Mouse (Mus musculus) liver, embryonic 11.5 days (tissue): ENCODE measurements around the gene Tmem221. TPM values are rescaled to one million over a fixed set of nuclear protein-coding genes. Genes with fewer than 3 reads are reported as not detected.

Experiments
- ATAC-seq: fragments of 200-750 bp; cut with Nextera tagmentation; replicated peaks from 2 replicates; pipeline ENCODE4 v1.8.0; 2017; ENCODE audit warnings: moderate number of reproducible peaks, mild to moderate bottlenecking, moderate TSS enrichment, moderate library complexity; ENCODE audit not compliant: low FRiP score
- DNase-seq: peaks from one replicate; pipeline ENCODE4 v3.0.0-alpha.2; 2017; ENCODE audit warnings: low spot score
- H3K27ac ChIP-seq: fragments of 300-500 bp; sonication (generic); 2 replicates; pipeline ENCODE4 v1.5.1; 2014; ENCODE audit warnings: mild to moderate bottlenecking, low read depth, low read length, control low read depth
- H3K27me3 ChIP-seq: fragments of 300-500 bp; sonication (generic); replicated peaks from 2 replicates; pipeline ENCODE4 v1.6.1; 2014; ENCODE audit warnings: low read length, mixed read lengths; ENCODE audit not compliant: control insufficient read depth, insufficient read depth
- H3K36me3 ChIP-seq: fragments of 300-500 bp; sonication (generic); 2 replicates; pipeline ENCODE4 v1.6.1; 2014; ENCODE audit warnings: mild to moderate bottlenecking, low read length, moderate library complexity, mixed read lengths; ENCODE audit not compliant: control insufficient read depth, insufficient read depth
- H3K4me1 ChIP-seq: fragments of 300-500 bp; sonication (generic); replicated peaks from 2 replicates; pipeline ENCODE4 v1.6.1; 2014; ENCODE audit warnings: low read length, mixed read lengths; ENCODE audit not compliant: control insufficient read depth, insufficient read depth
- H3K4me2 ChIP-seq: fragments of 300-500 bp; sonication (generic); 2 replicates; pipeline ENCODE4 v1.6.1; 2014; ENCODE audit warnings: mild to moderate bottlenecking, control low read depth, moderate library complexity
- H3K4me3 ChIP-seq: fragments of 300-500 bp; sonication (generic); 2 replicates; pipeline ENCODE4 v1.5.1; 2014; ENCODE audit warnings: low read depth, low read length, control low read depth
- H3K9ac ChIP-seq: fragments of 300-500 bp; sonication (generic); 2 replicates; pipeline ENCODE4 v1.6.1; 2014; ENCODE audit warnings: low read depth, low read length, control low read depth
- H3K9me3 ChIP-seq: fragments of 300-500 bp; sonication (generic); 2 replicates; pipeline ENCODE4 v1.6.1; 2016; ENCODE audit warnings: low read length, inconsistent platforms, mixed read lengths; ENCODE audit not compliant: control insufficient read depth
- WGBS: fragments of 180-500 bp; shearing (Covaris S2); extraction: QIAGEN DNeasy Blood & Tissue Kit; methylation state at CpG from one replicate; pipeline ENCODE4 v1.1.7; 2014; 5-methylcytosine and 5-hydroxymethylcytosine counted together
- polyA plus RNA-seq: library from polyadenylated mRNA; unstranded; fragments of >200 nt; fragmentation: Nextera tagmentation; extraction: Ambion mirVana; gene quantifications from 2 replicates; pipeline ENCODE4 v1.2.1, GENCODE M21; 2014

Gene Tmem221
- polyA plus RNA-seq, 1 experiment from 2014 or later = 0.53 TPM

GRCm38 (mm10) chr8:71561401-71561800 lies 2.7 kb upstream of the Tmem221 start:
- peak; percentile 84 for DNase-seq
- 2% methylated on average over 15 of the region's 15 CpGs for WGBS
- no peak for ATAC-seq

GRCm38 (mm10) chr8:71560765-71561164 lies 2.1 kb upstream of the Tmem221 start:
- no peak overlapping the region for H3K27ac ChIP-seq

More at GRCm38 (mm10) chr8:71561401-71561800, 2.7 kb upstream of the Tmem221 start:
- peaks cover 27% of the 10 kb centered on the region for H3K4me1 ChIP-seq
- no peaks in the 10 kb centered on the region for H3K36me3 ChIP-seq
- no peak overlapping the region for H3K4me3 ChIP-seq
- H3K9me3 ChIP-seq = no peaks in the 10 kb centered on the region
- H3K27ac ChIP-seq = no peak overlapping the region
- H3K4me2 ChIP-seq = peak overlapping the region; percentile 24; the same call in 1 of the 2 replicates
- peaks cover 39% of the 10 kb centered on the region for H3K27me3 ChIP-seq
- H3K9ac ChIP-seq = no peak overlapping the region

GRCm38 (mm10) chr8:71560071-71560470 lies 1.4 kb upstream of the Tmem221 start:
- Histone ChIP-seq H3K27ac (peak overlapping the region; percentile 82), H3K9me3 (no peaks in the 10 kb centered on the region), H3K4me2 (peak overlapping the region; percentile 98), H3K4me1 (peaks cover 27% of the 10 kb centered on the region), H3K27me3 (peaks cover 39% of the 10 kb centered on the region), H3K36me3 (no peaks in the 10 kb centered on the region), H3K4me3 (peak overlapping the region; percentile 67), H3K9ac (no peak overlapping the region)
- ATAC-seq (peak; percentile 51), DNase-seq (no peak)
- WGBS = 47% methylated on average over 3 of the region's 3 CpGs

More at GRCm38 (mm10) chr8:71560765-71561164, 2.1 kb upstream of the Tmem221 start:
- Histone ChIP-seq H3K4me3 (no peak overlapping the region), H3K27me3 (peaks cover 39% of the 10 kb centered on the region), H3K9me3 (no peaks in the 10 kb centered on the region), H3K9ac (no peak overlapping the region), H3K4me2 (no peak overlapping the region), H3K36me3 (no peaks in the 10 kb centered on the region), H3K4me1 (peaks cover 27% of the 10 kb centered on the region)
- no peak for DNase-seq
- ATAC-seq = no peak
- WGBS = 79% methylated on average over 5 of the region's 5 CpGs

- peak overlapping the region; percentile 82 for H3K27ac ChIP-seq
- ATAC-seq = peak; percentile 75
- no peaks in the 10 kb centered on the region for H3K9me3 ChIP-seq
- H3K4me1 ChIP-seq = peaks cover 34% of the 10 kb centered on the region
- H3K36me3 ChIP-seq = no peaks in the 10 kb centered on the region
- H3K9ac ChIP-seq = peak overlapping the region; percentile 63
- DNase-seq = peak; percentile 77
- H3K27me3 ChIP-seq = peaks cover 39% of the 10 kb centered on the region
- WGBS = 1% methylated on average over 24 of the region's 24 CpGs
- peak overlapping the region; percentile 98 for H3K4me2 ChIP-seq
- peak overlapping the region; percentile 67 for H3K4me3 ChIP-seq
These were observed 453 bp upstream of the Tmem221 start for GRCm38 (mm10) chr8:71558958-71559690.

- H3K36me3 ChIP-seq = no peaks in the 10 kb centered on the region
- H3K27ac ChIP-seq = 0 out of 2 replicates have a peak overlapping the region, but pooled peaks have one; percentile 33
- H3K4me1 ChIP-seq = peaks cover 21% of the 10 kb centered on the region
- H3K4me3 ChIP-seq = no peak overlapping the region
- no peak overlapping the region for H3K9ac ChIP-seq
- whole genome bisulfite sequencing = 84% methylated on average over 2 of the region's 2 CpGs
- peaks cover 24% of the 10 kb centered on the region for H3K27me3 ChIP-seq
- H3K9me3 ChIP-seq = no peaks in the 10 kb centered on the region
- ATAC-seq (peak; percentile 21; the same call in 1 of the 2 replicates), DNase-seq (no peak)
- 0 out of 2 replicates have a peak overlapping the region, but pooled peaks have one; percentile 24 for H3K4me2 ChIP-seq
These were observed 4.0 kb downstream of the Tmem221 start for GRCm38 (mm10) chr8:71554644-71555043.

GRCm38 (mm10) chr8:71554001-71554400 lies 4.7 kb downstream of the Tmem221 start:
- H3K27me3 ChIP-seq = peaks cover 20% of the 10 kb centered on the region
- no peak overlapping the region for H3K9ac ChIP-seq
- H3K4me1 ChIP-seq = peaks cover 17% of the 10 kb centered on the region
- H3K27ac ChIP-seq = 0 out of 2 replicates have a peak overlapping the region, but pooled peaks have one; percentile 33
- 65% methylated on average over 6 of the region's 6 CpGs for WGBS
- ATAC-seq = no peak
- no peaks in the 10 kb centered on the region for H3K9me3 ChIP-seq
- H3K4me2 ChIP-seq = no peak overlapping the region
- H3K4me3 ChIP-seq = no peak overlapping the region
- DNase-seq = no peak
- H3K36me3 ChIP-seq = no peaks in the 10 kb centered on the region

GRCm38 (mm10) chr8:71552770-71553169 lies 5.9 kb downstream of the Tmem221 start:
- Histone ChIP-seq H3K4me3 (no peak overlapping the region), H3K27me3 (peaks cover 8% of the 10 kb centered on the region), H3K27ac (no peak overlapping the region), H3K36me3 (peaks cover 4% of the 10 kb centered on the region), H3K4me2 (no peak overlapping the region), H3K9ac (no peak overlapping the region), H3K4me1 (peaks cover 10% of the 10 kb centered on the region; the same call in 1 of the 2 replicates), H3K9me3 (no peaks in the 10 kb centered on the region)
- 64% methylated on average over 6 of the region's 6 CpGs for WGBS
- ATAC-seq (no peak), DNase-seq (no peak)

GRCm38 (mm10) chr8:71550754-71551153 lies 7.9 kb downstream of the Tmem221 start:
- Histone ChIP-seq H3K9me3 (no peaks in the 10 kb centered on the region), H3K9ac (no peak overlapping the region), H3K27ac (no peak overlapping the region), H3K4me1 (peaks cover 10% of the 10 kb centered on the region; the same call in 1 of the 2 replicates), H3K4me2 (no peak overlapping the region), H3K27me3 (no peaks in the 10 kb centered on the region), H3K36me3 (peaks cover 11% of the 10 kb centered on the region), H3K4me3 (no peak overlapping the region)
- DNase-seq (no peak), ATAC-seq (no peak)
- WGBS = 78% methylated on average over 7 of the region's 7 CpGs

GRCm38 (mm10) chr8:71547590-71547989 lies 11.1 kb downstream of the Tmem221 start:
- no peaks in the 10 kb centered on the region for H3K9me3 ChIP-seq
- no peaks in the 10 kb centered on the region for H3K27me3 ChIP-seq
- peaks cover 9% of the 10 kb centered on the region for H3K4me1 ChIP-seq
- H3K9ac ChIP-seq = no peak overlapping the region
- DNase-seq (no peak), ATAC-seq (no peak)
- no peak overlapping the region for H3K4me3 ChIP-seq
- H3K36me3 ChIP-seq = peaks cover 18% of the 10 kb centered on the region
- no peak overlapping the region for H3K27ac ChIP-seq
- no peak overlapping the region for H3K4me2 ChIP-seq
- WGBS = 81% methylated on average over 7 of the region's 7 CpGs
